Mouse (Mus musculus): Measurements from ENCODE around the gene Dyrk3. TPM values are rescaled to one million over a fixed set of nuclear protein-coding genes. Genes with fewer than 3 reads are reported as not detected.

The Dyrk3 gene
- total RNA-seq, 1 experiment = 18.6 TPM

GRCm38 (mm10) chr1:131089525-131090127 lies 48.5 kb downstream of the Dyrk3 start:
- Histone ChIP-seq H3K4me1 (ENCODE audit: control insufficient read depth in 2 of 2, insufficient read depth in 2 of 2, low read length in 2 of 2, poor library complexity in 1 of 2) (no peaks in the 10 kb centered on the region), H3K27ac (ENCODE audit: insufficient read depth, low read depth, low read length, poor library complexity, severe bottlenecking) (no peak overlapping the region), H3K9ac (ENCODE audit: insufficient read depth, low read depth, low read length, poor library complexity, severe bottlenecking) (no peak overlapping the region), H3K4me3 (ENCODE audit: insufficient read depth in 1 of 2, low read depth in 1 of 2, low read length in 2 of 2, poor library complexity in 1 of 2, severe bottlenecking in 1 of 2) (no peak overlapping the region), H3K9me3 (ENCODE audit: control insufficient read depth, insufficient read depth, low read depth, low read length) (no peaks in the 10 kb centered on the region), H3K36me3 (ENCODE audit: control insufficient read depth, insufficient read depth, low read length, poor library complexity, severe bottlenecking) (no peaks in the 10 kb centered on the region)
- no peak for DNase-seq (ENCODE audit: low read depth, low spot score)
- in situ Hi-C loops (cut with MboI; ENCODE audit: low sequenced_read_pairs in 2 of 2, unreplicated experiment in 2 of 2) = no loop called here
- TF ChIP-seq MAFK (IDR thresholded peaks at IDR 0.05; ENCODE audit: insufficient read depth, low read depth, low read length) (no peak), HCFC1 (IDR thresholded peaks at IDR 0.05; ENCODE audit: borderline replicate concordance, insufficient read depth, low read length) (no peak), CHD2 (IDR thresholded peaks at IDR 0.05; ENCODE audit: low read depth, low read length) (no peak), ZNF384 (IDR thresholded peaks at IDR 0.05; ENCODE audit: low read depth, low read length) (no peak), ZC3H11A (IDR thresholded peaks at IDR 0.05; ENCODE audit: borderline replicate concordance, low read depth, low read length) (no peak)

- Histone ChIP-seq H3K27ac (ENCODE audit: insufficient read depth, low read depth, low read length, poor library complexity, severe bottlenecking) (no peak overlapping the region), H3K4me3 (ENCODE audit: insufficient read depth in 1 of 2, low read depth in 1 of 2, low read length in 2 of 2, poor library complexity in 1 of 2, severe bottlenecking in 1 of 2) (no peak overlapping the region), H3K36me3 (ENCODE audit: control insufficient read depth, insufficient read depth, low read length, poor library complexity, severe bottlenecking) (no peaks in the 10 kb centered on the region), H3K4me1 (ENCODE audit: control insufficient read depth in 2 of 2, insufficient read depth in 2 of 2, low read length in 2 of 2, poor library complexity in 1 of 2) (0 out of 4 replicates have a peak, but pooled peaks cover 0 to 2% of the 10 kb centered on the region in 2 experiments), H3K9ac (ENCODE audit: insufficient read depth, low read depth, low read length, poor library complexity, severe bottlenecking) (no peak overlapping the region), H3K9me3 (ENCODE audit: control insufficient read depth, insufficient read depth, low read depth, low read length) (no peaks in the 10 kb centered on the region)
- TF ChIP-seq ZNF384 (IDR thresholded peaks at IDR 0.05; ENCODE audit: low read depth, low read length) = no peak
- no peak for TF ChIP-seq MAFK (IDR thresholded peaks at IDR 0.05; ENCODE audit: insufficient read depth, low read depth, low read length)
- TF ChIP-seq ZC3H11A (IDR thresholded peaks at IDR 0.05; ENCODE audit: borderline replicate concordance, low read depth, low read length) = no peak
- TF ChIP-seq CHD2 (IDR thresholded peaks at IDR 0.05; ENCODE audit: low read depth, low read length) = no peak
- TF ChIP-seq HCFC1 (IDR thresholded peaks at IDR 0.05; ENCODE audit: borderline replicate concordance, insufficient read depth, low read length) = no peak
- in situ Hi-C loops (cut with MboI; ENCODE audit: low sequenced_read_pairs in 2 of 2, unreplicated experiment in 2 of 2) = no loop called here
- no peak for DNase-seq (ENCODE audit: low read depth, low spot score)
Observed at GRCm38 (mm10) chr1:131088547-131088946, 49.6 kb downstream of the Dyrk3 start.

GRCm38 (mm10) chr1:131086907-131087306 lies 51.2 kb downstream of the Dyrk3 start:
- no peak overlapping the region for H3K27ac ChIP-seq (ENCODE audit: insufficient read depth, low read depth, low read length, poor library complexity, severe bottlenecking)
- H3K36me3 ChIP-seq (ENCODE audit: control insufficient read depth, insufficient read depth, low read length, poor library complexity, severe bottlenecking) = no peaks in the 10 kb centered on the region
- no peak overlapping the region for H3K9ac ChIP-seq (ENCODE audit: insufficient read depth, low read depth, low read length, poor library complexity, severe bottlenecking)
- DNase-seq (ENCODE audit: low read depth, low spot score) = no peak
- H3K9me3 ChIP-seq (ENCODE audit: control insufficient read depth, insufficient read depth, low read depth, low read length) = no peaks in the 10 kb centered on the region
- in situ Hi-C loops (cut with MboI; ENCODE audit: low sequenced_read_pairs in 2 of 2, unreplicated experiment in 2 of 2) = no loop called here
- H3K4me3 ChIP-seq (ENCODE audit: insufficient read depth in 1 of 2, low read depth in 1 of 2, low read length in 2 of 2, poor library complexity in 1 of 2, severe bottlenecking in 1 of 2) = no peak overlapping the region
- 0 out of 4 replicates have a peak, but pooled peaks cover 0 to 2% of the 10 kb centered on the region in 2 experiments for H3K4me1 ChIP-seq (ENCODE audit: control insufficient read depth in 2 of 2, insufficient read depth in 2 of 2, low read length in 2 of 2, poor library complexity in 1 of 2)
- TF ChIP-seq CHD2 (IDR thresholded peaks at IDR 0.05; ENCODE audit: low read depth, low read length) = no peak
- no peak for TF ChIP-seq ZNF384 (IDR thresholded peaks at IDR 0.05; ENCODE audit: low read depth, low read length)
- TF ChIP-seq MAFK (IDR thresholded peaks at IDR 0.05; ENCODE audit: insufficient read depth, low read depth, low read length) = no peak
- no peak for TF ChIP-seq ZC3H11A (IDR thresholded peaks at IDR 0.05; ENCODE audit: borderline replicate concordance, low read depth, low read length)
- TF ChIP-seq HCFC1 (IDR thresholded peaks at IDR 0.05; ENCODE audit: borderline replicate concordance, insufficient read depth, low read length) = no peak

- Histone ChIP-seq H3K9me3 (ENCODE audit: control insufficient read depth, insufficient read depth, low read depth, low read length) (no peaks in the 10 kb centered on the region), H3K36me3 (ENCODE audit: control insufficient read depth, insufficient read depth, low read length, poor library complexity, severe bottlenecking) (no peaks in the 10 kb centered on the region), H3K9ac (ENCODE audit: insufficient read depth, low read depth, low read length, poor library complexity, severe bottlenecking) (no peak overlapping the region), H3K4me3 (ENCODE audit: insufficient read depth in 1 of 2, low read depth in 1 of 2, low read length in 2 of 2, poor library complexity in 1 of 2, severe bottlenecking in 1 of 2) (no peak overlapping the region), H3K4me1 (ENCODE audit: control insufficient read depth in 2 of 2, insufficient read depth in 2 of 2, low read length in 2 of 2, poor library complexity in 1 of 2) (0 out of 4 replicates have a peak, but pooled peaks cover 0 to 2% of the 10 kb centered on the region in 2 experiments), H3K27ac (ENCODE audit: insufficient read depth, low read depth, low read length, poor library complexity, severe bottlenecking) (no peak overlapping the region)
- TF ChIP-seq ZC3H11A (IDR thresholded peaks at IDR 0.05; ENCODE audit: borderline replicate concordance, low read depth, low read length) (no peak), CHD2 (IDR thresholded peaks at IDR 0.05; ENCODE audit: low read depth, low read length) (no peak), HCFC1 (IDR thresholded peaks at IDR 0.05; ENCODE audit: borderline replicate concordance, insufficient read depth, low read length) (no peak), ZNF384 (IDR thresholded peaks at IDR 0.05; ENCODE audit: low read depth, low read length) (no peak), MAFK (IDR thresholded peaks at IDR 0.05; ENCODE audit: insufficient read depth, low read depth, low read length) (no peak)
- in situ Hi-C loops (cut with MboI; ENCODE audit: low sequenced_read_pairs in 2 of 2, unreplicated experiment in 2 of 2) = no loop called here
- DNase-seq (ENCODE audit: low read depth, low spot score) = no peak
Observed at GRCm38 (mm10) chr1:131085957-131086739, 52.0 kb downstream of the Dyrk3 start.

All from ES-E14 (cell line).